Mouse (Mus musculus) inflammation-experienced regulatory T-cells, adult 6 months (primary cell): Measurements from ENCODE around the gene Sec14l5. TPM values are rescaled to one million over a fixed set of nuclear protein-coding genes. Genes with fewer than 3 reads are reported as not detected.

Experiments used
- ATAC-seq: one replicate; pipeline ENCODE4 v1.8.0; 2017
- polyA plus RNA-seq, 3 experiments: library from polyadenylated mRNA; unstranded; fragments of 100-300 nt; shearing (Covaris generic); gene quantifications; one replicate each; pipeline ENCODE4 v1.2.1; 2017

Sec14l5 gene
- not detected for polyA plus RNA-seq

GRCm38 (mm10) chr16:5147037-5147385, at the start of gene Sec14l5:
Gene Sec14l5 (plus strand): TSS chr16:5147109.
- ATAC-seq: no peak

- no peak for ATAC-seq
Measured at GRCm38 (mm10) chr16:5101000-5101399, 45.9 kb upstream of the Sec14l5 start.

GRCm38 (mm10) chr16:5109877-5110276, 37.0 kb upstream of the Sec14l5 start:
- no peak for ATAC-seq

DNA sequence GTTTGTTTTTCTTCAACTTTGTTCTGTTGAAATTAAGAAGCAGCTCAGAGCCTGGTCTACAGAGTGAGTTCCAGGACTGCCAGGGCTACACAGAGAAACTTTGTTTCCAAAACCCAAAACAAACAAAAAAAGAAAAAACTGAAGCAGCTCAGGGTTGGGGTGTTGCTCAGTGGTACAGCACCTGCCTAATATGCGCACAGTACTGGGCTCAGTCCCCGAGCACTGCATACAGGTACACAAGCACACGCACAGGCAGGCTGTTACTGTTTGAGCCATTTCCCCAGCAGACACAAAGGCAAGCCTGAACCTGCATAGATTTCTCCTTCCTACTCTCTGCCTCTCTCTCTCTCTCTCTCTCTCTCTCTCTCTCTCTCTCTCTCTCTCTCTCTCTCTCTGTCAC, 35.9 kb upstream of the Sec14l5 start:
- no peak for ATAC-seq

- ATAC-seq: no peak
Measured at GRCm38 (mm10) chr16:5113002-5113550, 33.8 kb upstream of the Sec14l5 start.

DNA sequence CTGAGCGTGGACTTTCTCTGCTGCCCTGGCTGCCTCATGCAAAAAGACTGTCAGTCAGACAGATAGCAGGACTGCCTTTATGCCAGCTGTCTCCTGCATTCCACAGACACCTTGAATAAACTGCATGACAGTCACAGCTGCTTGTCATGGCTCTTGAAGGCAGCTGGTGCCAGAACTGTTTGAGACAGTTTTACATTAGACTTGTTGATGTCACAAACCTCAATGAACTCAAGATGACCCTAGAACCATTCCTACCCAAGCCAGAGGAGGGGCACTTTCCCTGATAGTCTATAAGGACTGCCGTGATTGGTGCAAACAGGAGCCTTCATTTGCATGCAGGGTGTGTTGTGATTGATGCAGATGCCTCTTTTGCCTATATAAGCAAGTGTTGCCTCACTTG, 33.3 kb upstream of the Sec14l5 start:
- no peak for ATAC-seq

- ATAC-seq: no peak
Measured at GRCm38 (mm10) chr16:5119385-5119784, 27.5 kb upstream of the Sec14l5 start.

DNA sequence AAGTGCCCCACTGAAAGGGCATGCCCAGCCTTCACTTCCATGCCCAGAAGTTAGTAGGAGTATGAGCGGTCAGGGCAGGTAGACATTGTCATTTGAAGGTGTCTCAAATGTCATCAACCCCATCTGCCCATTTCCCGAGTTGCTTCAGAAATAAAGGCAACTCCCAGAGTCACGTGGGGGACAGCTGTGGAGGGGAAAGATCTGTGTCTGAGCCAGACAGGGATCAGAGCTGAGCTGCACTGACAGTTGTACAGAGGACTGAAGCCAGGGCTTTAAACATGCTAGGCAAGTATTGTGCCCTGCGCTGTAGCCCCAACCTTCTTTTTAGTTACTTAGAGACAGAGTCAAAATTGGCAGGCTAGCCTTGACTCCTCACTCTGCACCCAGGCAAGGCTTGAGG, 27.1 kb upstream of the Sec14l5 start:
- no peak for ATAC-seq

- no peak for ATAC-seq
Measured at GRCm38 (mm10) chr16:5123476-5123875, 23.4 kb upstream of the Sec14l5 start.

- no peak for ATAC-seq
Measured at GRCm38 (mm10) chr16:5130196-5130595, 16.7 kb upstream of the Sec14l5 start.

GRCm38 (mm10) chr16:5130766-5131165, 16.1 kb upstream of the Sec14l5 start:
- no peak for ATAC-seq

DNA sequence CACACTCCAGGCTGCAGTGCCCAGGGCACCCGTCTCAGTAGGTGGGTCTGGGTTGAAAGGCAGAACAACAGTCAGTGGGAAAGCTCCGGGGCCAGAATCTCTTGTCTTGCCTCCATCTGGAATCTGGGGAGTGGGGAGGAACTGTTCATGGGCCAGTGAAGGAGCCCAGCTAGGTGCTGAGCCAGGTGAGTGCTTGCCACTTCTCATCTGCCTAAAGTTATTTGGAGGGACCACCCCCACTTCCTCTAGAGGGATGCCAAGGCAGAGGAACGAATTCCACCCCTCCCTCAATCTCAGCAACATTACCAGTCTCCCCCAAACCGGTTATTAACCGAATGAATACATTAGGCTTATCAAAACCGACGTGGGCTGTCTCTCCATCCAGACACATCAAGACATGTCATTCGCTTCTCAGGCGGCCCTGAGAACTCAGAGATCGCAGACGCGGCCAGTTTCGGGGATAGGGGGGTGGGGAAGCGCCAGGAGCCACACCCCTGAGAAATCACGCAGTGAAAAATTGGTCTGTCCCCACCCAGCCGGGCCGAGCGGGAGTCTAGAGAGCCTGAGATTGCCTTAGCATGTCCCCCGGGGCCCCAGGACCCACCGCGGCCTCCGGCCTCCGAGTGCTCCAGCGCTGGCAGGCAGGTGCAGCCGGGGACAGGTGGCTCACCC, 15.5 kb upstream of the Sec14l5 start:
- ATAC-seq: no peak

GRCm38 (mm10) chr16:5132401-5132801, 14.5 kb upstream of the Sec14l5 start, which contains the start of gene Ppl:
Gene Ppl (minus strand): TSS chr16:5132421.
- no peak for ATAC-seq

GRCm38 (mm10) chr16:5134623-5135330, 12.1 kb upstream of the Sec14l5 start:
- ATAC-seq: no peak

DNA sequence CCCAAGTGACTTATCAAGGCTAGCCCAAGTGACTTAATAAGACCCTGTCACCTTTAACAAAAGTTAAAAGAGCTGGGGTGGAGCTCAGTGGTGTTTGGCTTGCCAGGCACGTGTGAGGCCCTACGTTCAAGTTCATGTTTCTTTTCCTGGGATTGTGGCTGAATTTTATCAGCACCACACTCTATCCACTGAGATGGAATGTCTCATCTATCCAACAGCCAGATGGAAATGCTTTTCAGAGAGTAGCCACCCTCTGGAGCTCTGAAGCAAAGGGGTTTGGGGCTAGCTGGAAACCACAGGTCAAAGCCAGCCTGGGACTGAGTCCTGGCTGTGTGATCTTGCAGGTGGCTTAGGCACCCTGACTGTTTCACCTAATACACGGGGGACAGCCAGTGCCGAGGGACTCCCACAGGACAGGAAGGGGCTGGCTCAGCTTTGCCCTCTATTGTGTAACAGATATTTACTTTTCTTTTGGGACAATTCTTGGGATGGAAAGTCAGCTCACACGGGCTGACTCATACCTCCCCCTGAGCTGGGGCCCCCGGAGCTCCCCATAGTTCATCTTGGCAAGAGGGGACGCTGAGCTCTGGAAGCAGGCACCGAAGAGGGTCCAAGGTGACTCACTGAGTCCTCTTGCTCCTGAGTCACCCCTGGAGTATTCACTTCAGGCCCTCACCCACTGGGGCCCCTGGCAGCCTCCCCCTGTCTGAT, 11.2 kb upstream of the Sec14l5 start:
- no peak for ATAC-seq

DNA sequence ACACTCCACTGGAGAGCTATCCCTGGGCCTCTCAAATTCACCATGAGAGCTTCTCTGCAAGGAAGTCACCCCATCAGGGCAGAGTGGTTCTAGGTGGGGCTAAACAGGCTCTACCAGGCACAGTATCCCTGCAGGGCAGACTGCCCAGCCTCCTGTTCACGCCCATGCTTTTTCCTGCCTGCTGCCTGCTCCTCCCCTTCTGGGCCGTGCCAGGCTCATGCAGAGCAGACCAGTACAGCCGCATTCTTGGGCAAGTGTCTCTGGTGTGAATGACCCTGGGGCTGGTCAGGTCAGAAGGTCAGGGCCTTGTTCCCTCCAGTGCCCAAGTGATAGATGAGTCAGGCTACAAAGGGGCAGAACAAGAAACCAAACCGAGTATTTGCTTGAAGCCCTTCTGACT, 10.4 kb upstream of the Sec14l5 start:
- ATAC-seq: no peak

DNA sequence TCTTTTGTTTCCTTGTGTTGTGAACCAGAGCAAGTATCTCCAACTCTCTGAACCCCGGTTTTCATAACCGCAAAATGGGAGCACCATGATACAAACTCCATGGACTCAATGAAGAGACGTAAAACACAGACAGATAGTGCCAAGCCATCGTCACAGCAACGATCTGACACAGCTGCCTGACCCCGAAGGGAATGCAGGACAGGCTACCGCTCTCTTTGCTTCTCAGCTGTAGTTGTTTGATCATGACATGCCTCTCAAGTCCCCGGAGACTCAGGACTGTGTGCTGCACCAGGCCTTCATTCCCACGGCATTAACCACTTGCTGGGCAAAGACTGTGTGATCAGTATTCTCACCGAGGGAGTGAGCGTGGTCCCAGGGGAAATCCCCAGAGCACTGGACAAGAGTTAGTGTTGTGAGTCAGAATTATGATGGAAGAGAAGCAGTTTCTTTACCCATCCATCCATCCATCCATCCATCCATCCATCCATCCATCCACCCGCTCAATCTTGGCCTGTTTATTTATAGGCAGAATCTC, 9.8 kb upstream of the Sec14l5 start:
- no peak for ATAC-seq

- ATAC-seq: no peak
Measured at GRCm38 (mm10) chr16:5139741-5140140, 7.2 kb upstream of the Sec14l5 start.

GRCm38 (mm10) chr16:5145570-5145969, 1.3 kb upstream of the Sec14l5 start:
- peak; percentile 84 for ATAC-seq

DNA sequence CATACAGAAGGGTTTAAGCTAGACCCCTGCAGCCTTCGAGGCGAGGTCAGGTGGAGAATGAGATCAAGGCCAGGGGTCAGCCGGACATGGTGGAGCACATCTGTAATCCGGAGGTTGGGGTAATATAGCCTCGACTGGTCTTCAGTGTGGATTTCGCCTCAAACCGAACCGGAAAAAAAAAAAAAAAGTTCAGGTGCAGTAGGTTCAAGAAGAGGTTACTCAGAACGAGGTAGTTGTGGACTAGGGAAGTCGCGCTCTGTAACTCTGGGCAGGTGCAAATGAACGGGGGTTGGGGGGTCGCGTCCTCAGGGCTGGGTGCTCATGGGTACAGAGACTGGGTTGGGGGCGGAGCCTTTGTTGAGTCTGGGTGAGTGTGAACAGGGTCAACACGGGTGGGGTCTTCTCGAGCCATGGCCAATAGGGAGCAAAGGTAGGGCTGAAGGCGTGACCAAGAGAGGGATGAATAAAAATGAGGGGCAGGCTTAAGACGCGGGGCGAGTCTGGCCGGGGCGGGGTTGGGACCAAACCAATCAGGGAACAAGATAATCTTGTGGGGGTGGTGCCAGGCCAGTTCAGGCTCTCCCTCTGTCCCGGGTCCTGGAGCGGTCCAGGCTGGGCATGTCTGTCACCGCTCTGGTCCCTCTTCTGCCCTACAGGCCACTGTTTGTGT, 407 bp upstream of the Sec14l5 start:
- ATAC-seq: no peak

DNA sequence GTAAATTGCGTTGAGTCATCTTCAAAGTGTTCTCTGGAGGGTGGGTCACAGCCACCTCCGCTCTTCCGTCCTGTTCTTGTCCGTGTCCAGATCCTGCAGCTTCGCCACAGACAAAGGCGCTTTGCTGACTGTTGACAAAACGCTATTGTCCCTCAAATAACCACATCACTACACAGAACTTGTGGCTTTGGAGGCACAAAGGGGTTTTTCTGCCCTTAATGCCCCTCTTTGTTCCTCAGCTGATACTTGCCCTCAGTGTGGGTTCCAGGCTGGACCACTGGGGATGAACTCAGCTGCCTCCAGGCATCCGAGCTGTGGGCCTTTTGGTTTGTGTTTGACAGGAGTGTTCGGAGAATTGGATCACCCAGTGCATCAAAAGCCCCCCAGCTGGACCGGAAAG, 3.6 kb downstream of the Sec14l5 start:
- no peak for ATAC-seq

DNA sequence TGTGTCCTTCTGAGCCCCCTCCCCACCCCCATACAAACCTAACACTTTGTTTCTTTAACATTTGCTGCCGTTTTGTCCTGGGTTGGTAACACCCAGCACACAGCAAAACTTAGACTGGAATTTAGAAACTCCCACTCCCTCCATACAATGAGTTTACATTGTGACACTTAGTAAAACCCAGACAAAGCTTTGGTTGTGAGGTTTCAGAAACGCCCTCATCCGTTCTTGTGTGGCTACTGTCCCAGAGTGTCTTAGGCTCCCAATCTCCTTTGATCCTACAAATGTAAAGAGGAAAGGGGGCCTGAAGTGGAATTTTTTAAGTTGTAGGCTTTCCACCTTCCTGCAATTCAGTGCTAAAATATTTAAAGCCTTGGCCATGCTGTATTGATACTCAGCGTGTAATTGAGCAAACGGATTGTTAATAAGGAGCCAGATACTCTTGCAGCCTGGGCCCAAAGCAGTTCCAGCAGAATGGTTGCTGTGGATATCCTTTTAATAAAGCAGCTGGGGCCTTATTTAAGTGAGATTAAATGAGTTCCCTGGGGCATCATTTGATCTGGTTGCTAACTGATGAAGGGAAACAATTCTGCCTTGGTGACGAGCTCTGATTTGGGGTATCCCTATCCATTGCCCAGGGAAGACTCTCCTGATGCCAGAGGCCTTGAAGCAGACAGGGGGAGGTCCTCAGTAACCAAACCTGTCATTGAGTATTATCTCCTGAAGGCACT, 6.6 kb downstream of the Sec14l5 start:
- no peak for ATAC-seq
